Mouse (Mus musculus): ENCODE measurements at regions not wholly inside any gene's neighbourhood (a gene's known extent, or its start where the extent isn't known, plus 50 kb on each side); places are given as distances from the start of the nearest gene placed in this dataset.
A peak's percentile ranks its signal among the peaks of the same experiment; 100 is the strongest.

GRCm38 (mm10) chr4:55838568-55838967 lies 306.3 kb upstream of the Klf4 start:
- no peaks in the 10 kb centered on the region for H3K4me1 ChIP-seq (ENCODE audit: control insufficient read depth in 1 of 2, insufficient read depth in 2 of 2)
- no peak for TF ChIP-seq RCOR1 (conservative IDR thresholded peaks at IDR 0.05; ENCODE audit: low read depth, low read length)
- TF ChIP-seq JUN (IDR thresholded peaks at IDR 0.05; ENCODE audit: insufficient read depth, low read depth, low read length), result no peak
- no peak for TF ChIP-seq CTCF (conservative IDR thresholded peaks at IDR 0.05 in 1 of 2, IDR thresholded peaks at IDR 0.05 in 1 of 2; ENCODE audit: low read depth in 2 of 2, low read length in 2 of 2)
- no peak for TF ChIP-seq MAZ (IDR thresholded peaks at IDR 0.05; ENCODE audit: low read depth, low read length)
- no peak for TF ChIP-seq JUND (conservative IDR thresholded peaks at IDR 0.05; ENCODE audit: low read depth, low read length)
- TF ChIP-seq ZNF384 (IDR thresholded peaks at IDR 0.05; ENCODE audit: low read depth, low read length), result no peak
- no peak for TF ChIP-seq UBTF (IDR thresholded peaks at IDR 0.05; ENCODE audit: low read depth, low read length)
- TF ChIP-seq ZKSCAN1 (IDR thresholded peaks at IDR 0.05; ENCODE audit: borderline replicate concordance, low read depth, low read length), result no peak
- TF ChIP-seq MEF2A (IDR thresholded peaks at IDR 0.05; ENCODE audit: borderline replicate concordance, low read depth, low read length), result no peak
- TF ChIP-seq BHLHE40 (IDR thresholded peaks at IDR 0.05; ENCODE audit: low read depth, low read length), result no peak
- no peak for TF ChIP-seq USF1 (IDR thresholded peaks at IDR 0.05; ENCODE audit: low read depth, low read length)
- TF ChIP-seq ELF1 (IDR thresholded peaks at IDR 0.05; ENCODE audit: low read depth, low read length), result no peak
- no peak for TF ChIP-seq KAT2A (IDR thresholded peaks at IDR 0.05; ENCODE audit: insufficient replicate concordance, low read length)
- no peak for TF ChIP-seq CHD2 (IDR thresholded peaks at IDR 0.05; ENCODE audit: low read length)
- no peaks in the 10 kb centered on the region for H3K36me3 ChIP-seq (replicated peaks in 1 of 2; ENCODE audit: control insufficient read depth in 1 of 2, insufficient read depth in 1 of 2, low read length in 1 of 2)

GRCm38 (mm10) chr4:55824047-55824760 lies 291.9 kb upstream of the Klf4 start:
- no peak overlapping the region for H3K9ac ChIP-seq (ENCODE audit: insufficient read depth, low read depth)
- in situ Hi-C loops (cut with MboI; ENCODE audit: low pct_ligation_motif_present, low pct_unique_long_range_greater_than_20kb, low sequenced_read_pairs) (loop anchor here (10.0 kb wide), 1 partner anchor 289 kb away; the partner anchor contains the start of gene Klf4), dilution Hi-C loops (cut with MboI; ENCODE audit: extremely low pct_ligation_motif_present, extremely low pct_unique_long_range_greater_than_20kb, low sequenced_read_pairs) (no loop called here)
- no peak overlapping the region for H3K27ac ChIP-seq (ENCODE audit: insufficient read depth, low read depth)
- no peaks in the 10 kb centered on the region for H3K27me3 ChIP-seq (replicated peaks)
- no peaks in the 10 kb centered on the region for H3K9me3 ChIP-seq (replicated peaks; ENCODE audit: low read length)
- peak overlapping the region; percentile 42 for H3K4me2 ChIP-seq (ENCODE audit: insufficient read depth, low read depth, poor library complexity, severe bottlenecking)
- no peaks in the 10 kb centered on the region for H3K36me3 ChIP-seq (replicated peaks in 1 of 2; ENCODE audit: control insufficient read depth in 1 of 2, insufficient read depth in 1 of 2, low read length in 1 of 2)
- DNase-seq (ENCODE audit: extremely low read depth), result peak; percentile 83
- no peak overlapping the region for H3K4me3 ChIP-seq (replicated peaks in 1 of 3; ENCODE audit: low read depth in 2 of 3, low read length in 2 of 3, poor library complexity in 1 of 3)
- H3K79me2 ChIP-seq (replicated peaks; ENCODE audit: control insufficient read depth, extremely low read depth, insufficient read depth, poor library complexity, severe bottlenecking), result no peaks in the 10 kb centered on the region
- H3K4me1 ChIP-seq (ENCODE audit: control insufficient read depth in 1 of 2, insufficient read depth in 2 of 2), result peaks cover 18 to 26% of the 10 kb centered on the region in 2 experiments
- TF ChIP-seq KAT2A (IDR thresholded peaks at IDR 0.05; ENCODE audit: insufficient replicate concordance, low read length) (no peak), POLR2AphosphoS2 (IDR thresholded peaks at IDR 0.05; ENCODE audit: low read depth, low read length) (no peak), MEF2A (IDR thresholded peaks at IDR 0.05; ENCODE audit: borderline replicate concordance, low read depth, low read length) (peak; percentile 98), JUN (IDR thresholded peaks at IDR 0.05; ENCODE audit: insufficient read depth, low read depth, low read length) (no peak), JUND (conservative IDR thresholded peaks at IDR 0.05; ENCODE audit: low read depth, low read length) (0 out of 2 replicates have a peak, but pooled peaks have one; percentile 17), POLR2A (IDR thresholded peaks at IDR 0.05; ENCODE audit: low read depth, low read length) (no peak), MAFK (IDR thresholded peaks at IDR 0.05; ENCODE audit: insufficient replicate concordance, low read length) (0 out of 2 replicates have a peak, but pooled peaks have one; percentile 21), ZC3H11A (IDR thresholded peaks at IDR 0.05; ENCODE audit: low read depth, low read length) (no peak), CHD1 (IDR thresholded peaks at IDR 0.05; ENCODE audit: low read depth, low read length) (no peak), SIN3A (IDR thresholded peaks at IDR 0.05; ENCODE audit: low read length) (0 out of 2 replicates have a peak, but pooled peaks have one; percentile 19), RAD21 (IDR thresholded peaks at IDR 0.05; ENCODE audit: low read depth, low read length) (peak; percentile 76), MXI1 (IDR thresholded peaks at IDR 0.05; ENCODE audit: low read depth, low read length) (no peak), TBP (conservative IDR thresholded peaks at IDR 0.05; ENCODE audit: low read depth, low read length) (no peak), UBTF (IDR thresholded peaks at IDR 0.05; ENCODE audit: low read depth, low read length) (no peak), USF1 (IDR thresholded peaks at IDR 0.05; ENCODE audit: low read depth, low read length) (no peak), RCOR1 (conservative IDR thresholded peaks at IDR 0.05; ENCODE audit: low read depth, low read length) (no peak), MAX (IDR thresholded peaks at IDR 0.05; ENCODE audit: low read length) (no peak), CTCF (conservative IDR thresholded peaks at IDR 0.05 in 1 of 2, IDR thresholded peaks at IDR 0.05 in 1 of 2; ENCODE audit: low read depth in 2 of 2, low read length in 2 of 2) (peak in 1 of 2 experiments; percentile 64; a peak in 2 of 4 replicates), TCF12 (IDR thresholded peaks at IDR 0.05; ENCODE audit: low read depth, low read length) (peak; percentile 28; the same call in 1 of the 2 replicates), PAX5 (IDR thresholded peaks at IDR 0.05; ENCODE audit: low read length) (no peak), MAZ (IDR thresholded peaks at IDR 0.05; ENCODE audit: low read depth, low read length) (no peak), CHD2 (IDR thresholded peaks at IDR 0.05; ENCODE audit: low read length) (0 out of 2 replicates have a peak, but pooled peaks have one; percentile 41), E2F4 (IDR thresholded peaks at IDR 0.05; ENCODE audit: insufficient replicate concordance, low read depth, low read length) (no peak), SMC3 (IDR thresholded peaks at IDR 0.05; ENCODE audit: low read depth, low read length) (peak; percentile 72), GABPA (IDR thresholded peaks at IDR 0.05; ENCODE audit: insufficient replicate concordance, low read depth, low read length) (no peak)

More at GRCm38 (mm10) chr4:55838568-55838967, 306.3 kb upstream of the Klf4 start:
- Histone ChIP-seq H3K27me3 (replicated peaks) (no peaks in the 10 kb centered on the region), H3K27ac (ENCODE audit: insufficient read depth, low read depth) (no peak overlapping the region), H3K79me2 (replicated peaks; ENCODE audit: control insufficient read depth, extremely low read depth, insufficient read depth, poor library complexity, severe bottlenecking) (no peaks in the 10 kb centered on the region), H3K4me3 (replicated peaks in 1 of 3; ENCODE audit: low read depth in 2 of 3, low read length in 2 of 3, poor library complexity in 1 of 3) (no peak overlapping the region), H3K4me2 (ENCODE audit: insufficient read depth, low read depth, poor library complexity, severe bottlenecking) (no peak overlapping the region), H3K9ac (ENCODE audit: insufficient read depth, low read depth) (no peak overlapping the region), H3K9me3 (replicated peaks; ENCODE audit: low read length) (no peaks in the 10 kb centered on the region)
- DNase-seq (ENCODE audit: extremely low read depth), result no peak
- in situ Hi-C loops (cut with MboI; ENCODE audit: low pct_ligation_motif_present, low pct_unique_long_range_greater_than_20kb, low sequenced_read_pairs), result no loop called here
- dilution Hi-C loops (cut with MboI; ENCODE audit: extremely low pct_ligation_motif_present, extremely low pct_unique_long_range_greater_than_20kb, low sequenced_read_pairs), result no loop called here

Data from CH12.LX (cell line).